Mouse (Mus musculus) olfactory bulb, adult 2 months (tissue): ENCODE measurements around the gene Atp1a4. TPM values are rescaled to one million over a fixed set of nuclear protein-coding genes. Genes with fewer than 3 reads are reported as not detected.

Experiments used
- H3K27ac ChIP-seq: fragments of 200-500 bp; 2 replicates; pipeline ENCODE4 v1.5.1; 2012; ENCODE audit warnings: low read depth, low read length; ENCODE audit not compliant: insufficient read depth
- H3K4me1 ChIP-seq: fragments of 200-500 bp; 2 replicates; pipeline ENCODE4 v1.6.1; 2012; ENCODE audit warnings: low read length; ENCODE audit not compliant: control insufficient read depth, insufficient read depth
- H3K4me3 ChIP-seq: fragments of 200-500 bp; 2 replicates; pipeline ENCODE4 v1.5.1; 2012; ENCODE audit warnings: mild to moderate bottlenecking, low read depth, low read length, moderate library complexity; ENCODE audit not compliant: insufficient read depth
- CTCF ChIP-seq: fragments of 200-500 bp; IDR thresholded peaks from 2 replicates; pipeline ENCODE4 v1.5.1; 2012; ENCODE audit warnings: low read depth, mild to moderate bottlenecking, low read length, moderate library complexity; ENCODE audit not compliant: insufficient read depth
- POLR2A ChIP-seq: fragments of 200-500 bp; IDR thresholded peaks from 2 replicates; pipeline ENCODE4 v1.6.1; 2012; ENCODE audit warnings: mild to moderate bottlenecking, low read depth, low read length, moderate library complexity; ENCODE audit not compliant: insufficient read depth
- WGBS: fragments of 180-500 bp; shearing (Covaris S2); methylation state at CpG from one replicate; pipeline ENCODE4 v1.1.7; 2018; 5-methylcytosine and 5-hydroxymethylcytosine counted together
- polyA plus RNA-seq: library from polyadenylated mRNA; stranded (reverse); fragments of >200 nt; gene quantifications from 2 replicates; pipeline ENCODE4 v1.2.4, GENCODE M21; 2012; ENCODE audit warnings: low replicate concordance; ENCODE audit not compliant: missing spikeins, insufficient read depth, insufficient read length

Atp1a4 gene
- polyA plus RNA-seq, 1 experiment = not detected

- whole genome bisulfite sequencing = 11% methylated on average over 2 of the region's 2 CpGs
- Histone ChIP-seq H3K4me1 (peaks cover 61% of the 10 kb centered on the region), H3K4me3 (no peak overlapping the region), H3K27ac (peak overlapping the region; percentile 95)
- TF ChIP-seq CTCF = no peak
- no peak for TF ChIP-seq POLR2A
Measured at GRCm38 (mm10) chr1:172202894-172203522, 55.2 kb downstream of the Atp1a4 start.

GRCm38 (mm10) chr1:172201967-172202880, 56.0 kb downstream of the Atp1a4 start:
- H3K4me3 ChIP-seq = peak overlapping the region; percentile 26; the same call in 1 of the 2 replicates
- H3K27ac ChIP-seq = peak overlapping the region; percentile 95
- peaks cover 58% of the 10 kb centered on the region for H3K4me1 ChIP-seq
- 10% methylated on average over 14 of the region's 14 CpGs for WGBS
- TF ChIP-seq CTCF = no peak
- 0 out of 2 replicates have a peak, but pooled peaks have one; percentile 28 for TF ChIP-seq POLR2A

- TF ChIP-seq POLR2A (no peak), CTCF (no peak)
- Histone ChIP-seq H3K4me1 (peaks cover 55% of the 10 kb centered on the region), H3K27ac (peak overlapping the region; percentile 78), H3K4me3 (no peak overlapping the region)
- WGBS = 15% methylated on average over 7 of the region's 7 CpGs
Measured at GRCm38 (mm10) chr1:172200871-172201447, 57.3 kb downstream of the Atp1a4 start.

GRCm38 (mm10) chr1:172200161-172200560, 58.1 kb downstream of the Atp1a4 start:
- WGBS = 41% methylated on average over 5 of the region's 5 CpGs
- TF ChIP-seq POLR2A = no peak
- no peak for TF ChIP-seq CTCF
- Histone ChIP-seq H3K27ac (peak overlapping the region; percentile 11; the same call in 1 of the 2 replicates), H3K4me1 (peaks cover 52% of the 10 kb centered on the region), H3K4me3 (no peak overlapping the region)

GRCm38 (mm10) chr1:172198996-172199395, 59.2 kb downstream of the Atp1a4 start:
- TF ChIP-seq POLR2A (no peak), CTCF (no peak)
- WGBS = 77% methylated on average over 4 of the region's 4 CpGs
- Histone ChIP-seq H3K27ac (no peak overlapping the region), H3K4me1 (peaks cover 46% of the 10 kb centered on the region), H3K4me3 (no peak overlapping the region)

GRCm38 (mm10) chr1:172198316-172198715, 59.9 kb downstream of the Atp1a4 start:
- Histone ChIP-seq H3K4me1 (peaks cover 39% of the 10 kb centered on the region), H3K27ac (no peak overlapping the region), H3K4me3 (no peak overlapping the region)
- 61% methylated on average over 8 of the region's 8 CpGs for WGBS
- TF ChIP-seq POLR2A (no peak), CTCF (no peak)

GRCm38 (mm10) chr1:172197851-172198250, 60.4 kb downstream of the Atp1a4 start:
- no peak for TF ChIP-seq CTCF
- no peak for TF ChIP-seq POLR2A

GRCm38 (mm10) chr1:172197146-172197545, 61.1 kb downstream of the Atp1a4 start:
- 72% methylated on average over 3 of the region's 3 CpGs for WGBS
- no peak overlapping the region for H3K27ac ChIP-seq
- TF ChIP-seq CTCF = no peak
- no peak for TF ChIP-seq POLR2A

More at GRCm38 (mm10) chr1:172197851-172198250, 60.4 kb downstream of the Atp1a4 start:
- Histone ChIP-seq H3K4me3 (no peak overlapping the region), H3K4me1 (peaks cover 36% of the 10 kb centered on the region), H3K27ac (no peak overlapping the region; the same call in 1 of the 2 replicates)
- WGBS = 57% methylated on average over 5 of the region's 5 CpGs

More at GRCm38 (mm10) chr1:172197146-172197545, 61.1 kb downstream of the Atp1a4 start:
- peaks cover 32% of the 10 kb centered on the region for H3K4me1 ChIP-seq
- no peak overlapping the region for H3K4me3 ChIP-seq
